Mouse (Mus musculus): ENCODE data around the gene Pik3r6.

- no peak for TF ChIP-seq CTCF (IDR thresholded peaks at IDR 0.05; ENCODE audit: extremely low read depth, insufficient read depth, insufficient read length, insufficient replicate concordance)
- TF ChIP-seq POLR2A (IDR thresholded peaks at IDR 0.05; ENCODE audit: low read depth, low read length): no peak
These were observed 88.9 kb downstream of the Pik3r6 start for GRCm38 (mm10) chr11:68591708-68592107.
